Mouse (Mus musculus) MEL (cell line): Measurements from ENCODE around the gene Pax8. TPM values are rescaled to one million over a fixed set of nuclear protein-coding genes. Genes with fewer than 3 reads are reported as not detected.

Experiments used
- DNase-seq: peaks from one replicate; pipeline ENCODE4 v3.0.0; 2011; ENCODE audit warnings: low read depth, low spot score
- H3K27ac ChIP-seq: 2 replicates; pipeline ENCODE4 v1.5.1; 2012; ENCODE audit warnings: low read depth, mild to moderate bottlenecking, control low read depth, low read length, moderate library complexity; ENCODE audit not compliant: control insufficient read depth
- H3K27me3 ChIP-seq, 2 experiments: fragments of 150-350 bp in 1 of 2; sonication (generic) in 1 of 2; 2 replicates each; pipeline ENCODE4 v1.6.1; 2012; ENCODE audit warnings: low read length in 2 of 2, mild to moderate bottlenecking in 2 of 2, improper control_type of control experiment in 1 of 2, moderate library complexity in 1 of 2; ENCODE audit not compliant: insufficient read depth in 2 of 2, control insufficient read depth in 1 of 2
- H3K36me3 ChIP-seq, 2 experiments: 2 replicates each; pipeline ENCODE4 v1.6.1; 2012 to 2014; ENCODE audit warnings: low read length in 2 of 2, improper control_type of control experiment in 1 of 2, inconsistent platforms in 1 of 2, mild to moderate bottlenecking in 1 of 2; ENCODE audit not compliant: insufficient read depth in 2 of 2, control insufficient read depth in 1 of 2
- H3K4me1 ChIP-seq, 2 experiments: fragments of 150-350 bp in 1 of 2; sonication (generic) in 1 of 2; 2 replicates each; pipeline ENCODE4 v1.6.1; 2012; ENCODE audit warnings: low read length in 2 of 2, improper control_type of control experiment in 1 of 2, mild to moderate bottlenecking in 1 of 2; ENCODE audit not compliant: insufficient read depth in 2 of 2, control insufficient read depth in 1 of 2
- H3K4me3 ChIP-seq, 2 experiments: fragments of 150-350 bp in 1 of 2; sonication (generic) in 1 of 2; 2 replicates each; pipeline ENCODE4 v1.5.1; 2012; ENCODE audit warnings: low read depth in 2 of 2, low read length in 2 of 2, mild to moderate bottlenecking in 2 of 2, moderate library complexity in 2 of 2, control low read depth in 1 of 2, improper control_type of control experiment in 1 of 2; ENCODE audit not compliant: control insufficient read depth in 1 of 2, insufficient read depth in 1 of 2
- H3K79me2 ChIP-seq: 2 replicates; pipeline ENCODE4 v1.6.1; 2012; ENCODE audit warnings: mild to moderate bottlenecking, low read length, moderate library complexity; ENCODE audit not compliant: control insufficient read depth, poor library complexity, insufficient read depth
- H3K9ac ChIP-seq: 2 replicates; pipeline ENCODE4 v1.6.1; 2012; ENCODE audit warnings: low read depth, mild to moderate bottlenecking, control low read depth, low read length, moderate library complexity; ENCODE audit not compliant: control insufficient read depth, poor library complexity, severe bottlenecking
- H3K9me3 ChIP-seq: fragments of 150-350 bp; sonication (generic); replicated peaks from 2 replicates; pipeline ENCODE4 v1.6.1; 2012; ENCODE audit warnings: mild to moderate bottlenecking, low read length, improper control_type of control experiment, moderate library complexity; ENCODE audit not compliant: insufficient read depth
- CHD1 ChIP-seq: IDR thresholded peaks from 2 replicates; pipeline ENCODE4 v1.6.1; 2012; ENCODE audit warnings: low read depth, mild to moderate bottlenecking, inconsistent platforms, low read length, improper control_type of control experiment
- CHD2 ChIP-seq: IDR thresholded peaks from 2 replicates; pipeline ENCODE4 v1.6.1; 2011; ENCODE audit warnings: low read length, improper control_type of control experiment
- E2F4 ChIP-seq: IDR thresholded peaks from 2 replicates; pipeline ENCODE4 v1.6.1; 2011; ENCODE audit warnings: low read depth, low read length, improper control_type of control experiment, borderline replicate concordance
- ELF1 ChIP-seq: IDR thresholded peaks from 2 replicates; pipeline ENCODE4 v1.6.1; 2014; ENCODE audit warnings: low read depth, mild to moderate bottlenecking, inconsistent platforms, low read length, improper control_type of control experiment, moderate library complexity
- GABPA ChIP-seq: IDR thresholded peaks from 2 replicates; pipeline ENCODE4 v1.6.1; 2012; ENCODE audit warnings: low read depth, mild to moderate bottlenecking, inconsistent platforms, low read length, improper control_type of control experiment, moderate library complexity
- GATA1 ChIP-seq: IDR thresholded peaks from 2 replicates; pipeline ENCODE4 v1.6.1; 2011; ENCODE audit warnings: low read depth, low read length, improper control_type of control experiment
- HCFC1 ChIP-seq: IDR thresholded peaks from 2 replicates; pipeline ENCODE4 v1.6.1; 2012; ENCODE audit warnings: low read depth, mild to moderate bottlenecking, inconsistent platforms, low read length, improper control_type of control experiment, moderate library complexity
- MAZ ChIP-seq: IDR thresholded peaks from 2 replicates; pipeline ENCODE4 v1.6.1; 2012; ENCODE audit warnings: low read depth, mild to moderate bottlenecking, inconsistent platforms, low read length, improper control_type of control experiment
- MXI1 ChIP-seq: IDR thresholded peaks from 2 replicates; pipeline ENCODE4 v1.6.1; 2011; ENCODE audit warnings: mild to moderate bottlenecking, low read depth, low read length, improper control_type of control experiment
- MYB ChIP-seq: IDR thresholded peaks from 2 replicates; pipeline ENCODE4 v1.6.1; 2011; ENCODE audit warnings: mild to moderate bottlenecking, low read depth, low read length, improper control_type of control experiment
- MYC ChIP-seq: IDR thresholded peaks from 2 replicates; pipeline ENCODE4 v1.6.1; 2011; ENCODE audit warnings: low read depth, mild to moderate bottlenecking, low read length, improper control_type of control experiment, moderate library complexity
- POLR2A ChIP-seq, 2 experiments: IDR thresholded peaks; 2 replicates each; pipeline ENCODE4 v1.6.1; 2011 to 2012; ENCODE audit warnings: low read length in 2 of 2, mild to moderate bottlenecking in 2 of 2, control low read depth in 1 of 2, improper control_type of control experiment in 1 of 2, low read depth in 1 of 2, moderate library complexity in 1 of 2; ENCODE audit not compliant: control insufficient read depth in 1 of 2, insufficient read depth in 1 of 2, poor library complexity in 1 of 2
- POLR2AphosphoS2 ChIP-seq: IDR thresholded peaks from 2 replicates; pipeline ENCODE4 v1.6.1; 2011; ENCODE audit warnings: low read length, improper control_type of control experiment
- POLR2AphosphoS5 ChIP-seq: IDR thresholded peaks from 2 replicates; pipeline ENCODE4 v1.6.1; 2012; ENCODE audit warnings: low read depth, borderline replicate concordance, mild to moderate bottlenecking, inconsistent platforms, low read length, moderate library complexity, mixed read lengths
- RAD21 ChIP-seq: IDR thresholded peaks from 2 replicates; pipeline ENCODE4 v1.6.1; 2011; ENCODE audit warnings: mild to moderate bottlenecking, low read depth, low read length, improper control_type of control experiment
- RCOR1 ChIP-seq: IDR thresholded peaks from 2 replicates; pipeline ENCODE4 v1.6.1; 2012; ENCODE audit warnings: low read depth, mild to moderate bottlenecking, inconsistent platforms, low read length, improper control_type of control experiment
- TCF12 ChIP-seq: IDR thresholded peaks from 2 replicates; pipeline ENCODE4 v1.6.1; 2014; ENCODE audit warnings: low read depth, mild to moderate bottlenecking, inconsistent platforms, low read length, improper control_type of control experiment, moderate library complexity
- ZKSCAN1 ChIP-seq: IDR thresholded peaks from 2 replicates; pipeline ENCODE4 v1.6.1; 2012; ENCODE audit warnings: low read depth, mild to moderate bottlenecking, inconsistent platforms, low read length, improper control_type of control experiment, moderate library complexity
- polyA plus RNA-seq, 2 experiments: library from polyadenylated mRNA; stranded (reverse) in 1 of 2; unstranded in 1 of 2; fragments of >175 nt in 1 of 2; fragments of >200 nt in 1 of 2; gene quantifications; 2 replicates each; pipeline versions ENCODE4 v1.2.1 to v1.2.4; 2012; ENCODE audit warnings: low replicate concordance in 2 of 2, low read depth in 1 of 2; ENCODE audit not compliant: insufficient read length in 2 of 2, insufficient read depth in 1 of 2, missing spikeins in 1 of 2
- total RNA-seq: library from RNA; depleted of rRNA; stranded (reverse); fragments of 300-350 nt; gene quantifications from 2 replicates; pipeline ENCODE4 v1.2.3, GENCODE M21; 2012

Gene Pax8
- total and polyA plus RNA-seq, 3 experiments: not detected

DNA sequence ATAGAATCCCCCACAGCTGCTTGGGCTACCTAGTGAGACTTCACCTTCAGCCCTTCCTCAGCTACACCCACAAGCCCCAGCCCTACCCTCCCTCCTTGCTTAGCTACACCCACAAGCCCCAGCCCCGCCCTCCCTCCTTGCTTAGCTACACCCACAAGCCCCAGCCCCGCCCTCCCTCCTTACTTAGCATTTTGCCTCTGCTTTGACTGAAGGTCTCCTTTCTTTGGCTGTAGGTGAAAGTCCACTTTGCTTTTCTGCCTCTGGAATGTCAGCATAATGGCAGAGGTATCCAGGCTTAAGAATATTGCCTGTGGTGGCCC lies 14.6 kb downstream of the Pax8 start:
- H3K9me3 ChIP-seq: no peaks in the 10 kb centered on the region
- no peaks in the 10 kb centered on the region for H3K27me3 ChIP-seq
- TF ChIP-seq ELF1 (no peak), MYB (no peak), CHD2 (no peak), CHD1 (no peak)
- DNase-seq: no peak
- H3K9ac ChIP-seq: no peak overlapping the region
- no peak overlapping the region for H3K27ac ChIP-seq
- H3K4me3 ChIP-seq: no peak overlapping the region
- no peaks in the 10 kb centered on the region for H3K36me3 ChIP-seq
- no peaks in the 10 kb centered on the region for H3K4me1 ChIP-seq
- H3K79me2 ChIP-seq: no peaks in the 10 kb centered on the region

DNA sequence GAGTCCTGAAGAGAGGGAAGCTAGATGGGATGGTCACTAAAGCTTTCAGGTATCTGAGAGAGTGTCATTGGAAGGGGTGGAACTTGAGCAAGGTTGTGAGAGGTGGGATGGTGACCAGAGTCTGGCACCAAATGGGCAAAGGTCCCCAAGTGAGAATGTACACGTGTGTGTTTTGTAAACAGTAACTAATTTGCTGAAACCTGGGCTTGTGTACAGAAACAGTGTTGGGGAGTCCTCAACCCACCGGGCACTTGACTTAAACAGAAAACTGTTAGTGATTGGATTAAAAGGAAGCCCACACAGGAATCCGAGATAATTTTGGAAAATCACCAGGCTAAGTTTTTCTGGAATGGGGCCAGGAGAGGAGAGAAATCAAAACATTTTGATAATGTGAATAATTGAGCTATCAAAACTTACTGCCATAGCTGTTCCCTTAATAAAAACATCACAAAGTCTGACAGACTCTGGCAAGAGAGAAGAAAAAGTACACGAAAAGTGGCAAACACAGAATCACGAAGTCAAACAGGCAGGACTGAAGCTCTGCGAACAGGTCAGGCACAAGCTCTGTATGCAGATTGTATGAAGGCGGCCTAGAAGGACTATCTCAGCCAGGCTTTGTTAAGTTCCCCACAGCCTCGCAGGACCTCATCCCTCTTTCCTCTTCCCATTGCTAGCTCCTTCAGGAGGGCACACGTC lies 15.1 kb downstream of the Pax8 start:
- H3K27ac ChIP-seq: no peak overlapping the region
- no peak overlapping the region for H3K4me3 ChIP-seq
- no peaks in the 10 kb centered on the region for H3K4me1 ChIP-seq
- H3K79me2 ChIP-seq: no peaks in the 10 kb centered on the region
- TF ChIP-seq GABPA (no peak), E2F4 (no peak), HCFC1 (no peak), MYC (no peak), MAZ (no peak), MXI1 (no peak), ZKSCAN1 (no peak), RCOR1 (no peak), TCF12 (no peak), POLR2AphosphoS2 (no peak), POLR2AphosphoS5 (no peak), MYB (no peak), GATA1 (no peak), RAD21 (no peak), POLR2A (IDR thresholded peaks at IDR 0.05; ENCODE audit: control insufficient read depth in 1 of 2, insufficient read depth in 1 of 2, low read depth in 1 of 2, low read length in 2 of 2, poor library complexity in 1 of 2) (no peak)
- no peaks in the 10 kb centered on the region for H3K36me3 ChIP-seq
- no peak for DNase-seq
- H3K9ac ChIP-seq: no peak overlapping the region
- H3K9me3 ChIP-seq: no peaks in the 10 kb centered on the region
- no peaks in the 10 kb centered on the region for H3K27me3 ChIP-seq
